Mouse (Mus musculus) frontal cortex, adult (tissue): ENCODE data around the gene Trpm3.

Experiments
- ATAC-seq: cut with Nextera tagmentation; 2 replicates; pipeline ENCODE4 v1.9.2; 2017; ENCODE audit warnings: mild to moderate bottlenecking, moderate library complexity, mixed read lengths; ENCODE audit not compliant: low TSS enrichment

Trpm3 gene

DNA sequence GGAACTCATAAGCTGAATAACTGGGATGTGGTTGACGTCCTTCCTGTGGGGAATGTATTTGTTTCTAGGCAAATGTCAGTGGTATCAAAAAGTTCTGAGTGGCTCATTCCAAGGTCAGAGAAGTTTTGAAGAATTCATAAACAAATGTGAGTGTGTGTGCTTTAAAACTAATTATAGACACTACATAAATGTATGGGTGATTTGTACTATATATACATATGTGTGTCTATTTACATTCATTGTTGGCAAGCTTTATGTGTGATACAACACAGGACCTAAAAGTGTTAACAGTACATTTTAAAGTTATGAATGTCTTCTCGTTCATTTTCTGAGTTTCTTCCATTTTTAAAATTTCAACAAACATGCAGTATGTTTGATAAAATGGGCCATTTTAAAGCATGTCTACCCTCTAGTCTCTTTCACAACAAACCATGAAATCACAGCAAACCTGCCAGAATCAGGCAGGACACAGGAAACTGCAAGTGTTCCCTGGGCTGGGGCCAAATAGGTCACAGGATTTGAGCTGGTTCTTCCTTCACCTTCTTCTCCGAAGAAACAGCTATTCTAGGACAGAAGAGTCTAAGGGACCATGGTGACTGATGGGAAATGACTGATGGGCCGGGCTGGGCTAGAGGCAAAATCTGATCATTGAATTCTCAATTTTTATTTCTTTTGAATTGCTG is 334.3 kb downstream of the Trpm3 start:
- no peak for ATAC-seq

DNA sequence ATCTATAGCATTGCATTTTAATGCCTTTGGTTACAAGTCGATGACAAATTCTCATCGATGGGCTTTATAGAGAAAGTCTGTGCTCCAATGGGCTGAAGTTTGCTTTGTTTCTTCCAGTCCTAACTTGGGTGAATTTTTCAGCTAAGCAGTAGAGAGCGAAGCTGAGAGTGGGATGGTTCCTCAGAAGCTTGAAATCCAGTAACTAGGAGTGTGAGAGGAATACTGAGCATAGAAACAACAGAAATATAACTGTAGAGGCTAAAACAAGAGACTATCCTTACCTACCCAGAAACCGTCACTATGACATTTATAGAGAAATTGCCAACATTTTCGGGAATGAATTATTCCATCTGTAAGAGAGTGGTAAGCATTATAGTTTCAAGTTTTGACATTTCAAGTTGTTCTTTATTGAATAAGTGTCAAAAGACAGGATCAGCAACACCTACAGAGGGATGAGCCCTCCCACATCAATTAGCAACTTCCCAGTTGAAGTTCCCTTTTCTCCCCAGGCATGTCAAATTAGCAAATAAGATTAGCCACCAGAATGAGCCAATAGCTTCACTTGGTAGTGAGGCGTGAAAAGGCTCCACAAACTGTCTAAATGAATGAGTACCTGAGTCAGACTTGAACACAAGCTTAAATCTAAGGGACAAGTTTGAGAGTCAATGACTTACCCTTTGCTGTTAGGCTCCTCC is 339.6 kb downstream of the Trpm3 start:
- ATAC-seq: peak; percentile 94

DNA sequence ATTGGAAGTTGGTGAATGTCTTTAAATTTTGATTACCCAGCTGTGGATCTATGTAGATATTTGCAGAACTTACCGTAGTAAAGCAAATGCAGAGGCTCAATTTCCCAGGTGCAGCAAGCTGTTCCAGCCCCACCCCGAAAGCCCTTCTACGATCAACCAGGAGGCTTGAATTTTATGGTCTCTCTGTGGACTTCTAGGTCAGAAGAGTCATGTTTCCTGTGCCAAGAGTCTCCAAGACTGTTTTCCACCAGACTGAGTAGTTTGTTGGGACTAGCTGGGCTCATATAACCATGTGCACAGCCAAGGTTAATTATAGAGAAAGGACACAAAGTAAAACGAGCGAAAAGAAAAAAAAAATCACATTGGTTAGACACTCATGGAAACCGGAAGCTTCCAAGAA is 364.6 kb downstream of the Trpm3 start:
- ATAC-seq: no peak

DNA sequence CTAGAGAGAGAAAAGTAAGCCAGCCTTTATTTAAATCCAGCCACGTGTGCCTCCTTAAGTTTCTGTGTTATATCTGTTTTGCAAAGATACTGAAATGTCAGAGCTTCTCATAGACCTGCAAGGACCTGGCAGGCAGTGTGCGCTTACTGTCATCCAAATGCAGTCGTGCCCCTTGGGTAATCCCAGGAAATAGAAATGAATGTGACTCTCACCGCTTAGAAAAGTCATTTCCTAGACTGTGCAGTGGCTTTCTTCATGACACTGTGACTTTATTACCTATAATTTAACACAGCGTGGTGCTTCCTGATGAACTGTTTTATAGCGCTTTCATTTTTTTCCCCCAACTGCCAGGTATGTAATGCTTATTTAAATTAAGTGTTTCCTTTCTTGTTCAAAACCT is 379.7 kb downstream of the Trpm3 start:
- no peak for ATAC-seq

DNA sequence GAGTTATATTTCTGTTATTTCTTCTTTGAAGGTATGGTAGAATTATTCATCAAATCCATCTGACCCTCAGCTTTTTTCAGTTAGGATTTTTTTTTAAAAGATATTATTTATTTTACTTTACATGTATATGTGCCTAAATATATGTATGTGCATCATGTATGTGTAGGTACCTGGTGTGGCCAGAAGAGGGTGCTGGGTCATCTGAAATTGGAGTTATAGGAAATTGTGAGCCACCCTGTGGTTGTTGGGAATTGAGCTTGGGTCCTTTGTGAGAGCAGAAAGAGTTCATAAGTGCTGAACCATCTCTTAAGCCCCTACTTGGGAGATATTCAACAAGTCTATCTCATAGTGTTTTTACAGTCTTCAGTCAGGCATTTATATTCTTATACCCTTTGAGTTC is 389.1 kb downstream of the Trpm3 start:
- ATAC-seq: no peak

DNA sequence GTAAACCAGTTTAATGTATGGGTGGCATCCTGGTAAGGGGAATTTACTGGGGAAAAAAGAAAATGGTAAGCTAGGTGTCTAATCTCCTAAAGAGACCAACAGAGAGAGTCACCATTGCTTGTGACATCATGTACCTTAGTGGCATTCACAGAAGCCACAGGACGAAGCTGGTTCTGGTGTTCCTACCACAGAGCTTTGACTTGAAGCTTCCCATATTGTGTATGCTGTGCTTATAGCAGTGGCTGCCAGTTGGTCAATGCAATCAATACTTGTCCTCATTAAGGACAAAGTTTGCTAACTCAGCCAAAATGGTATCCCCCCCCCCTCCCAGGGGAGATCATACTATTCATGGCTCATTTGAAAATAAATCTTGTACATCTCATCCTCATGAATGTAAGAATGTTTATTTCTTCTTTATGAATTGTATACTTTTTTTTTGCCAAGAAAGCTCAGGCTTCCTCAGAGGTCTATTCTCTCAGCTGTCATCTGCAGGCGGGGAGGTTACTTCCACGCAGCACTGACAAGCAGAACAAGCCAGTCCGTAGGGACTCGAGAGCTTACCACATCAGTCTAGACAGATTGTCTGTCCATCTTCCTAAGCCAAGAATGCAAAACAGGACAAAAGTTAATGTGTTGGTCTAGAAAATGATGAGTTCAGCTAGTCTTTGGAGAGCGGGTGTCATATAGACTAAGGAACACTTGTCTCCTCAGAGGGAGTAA is 404.3 kb downstream of the Trpm3 start:
- no peak for ATAC-seq

DNA sequence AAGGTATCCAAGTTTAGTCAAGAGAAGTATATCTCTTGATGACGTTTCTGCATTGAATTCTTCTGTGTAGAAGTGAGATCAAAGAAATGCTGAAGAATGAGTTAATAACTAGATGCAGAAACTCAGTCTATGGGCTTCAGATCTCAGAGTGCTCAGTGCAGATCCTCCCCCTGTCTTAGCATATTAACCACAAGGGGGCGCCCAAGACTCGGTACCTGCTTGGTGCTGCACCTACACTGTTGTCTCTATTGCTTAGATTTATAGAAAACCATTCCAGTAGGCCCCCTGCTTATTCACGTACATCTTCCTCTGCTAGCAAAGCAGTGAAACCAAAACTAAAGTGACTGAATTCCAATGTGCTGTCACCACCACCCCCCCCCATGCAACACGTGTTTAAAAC is 413.3 kb downstream of the Trpm3 start:
- peak; percentile 84 for ATAC-seq

DNA sequence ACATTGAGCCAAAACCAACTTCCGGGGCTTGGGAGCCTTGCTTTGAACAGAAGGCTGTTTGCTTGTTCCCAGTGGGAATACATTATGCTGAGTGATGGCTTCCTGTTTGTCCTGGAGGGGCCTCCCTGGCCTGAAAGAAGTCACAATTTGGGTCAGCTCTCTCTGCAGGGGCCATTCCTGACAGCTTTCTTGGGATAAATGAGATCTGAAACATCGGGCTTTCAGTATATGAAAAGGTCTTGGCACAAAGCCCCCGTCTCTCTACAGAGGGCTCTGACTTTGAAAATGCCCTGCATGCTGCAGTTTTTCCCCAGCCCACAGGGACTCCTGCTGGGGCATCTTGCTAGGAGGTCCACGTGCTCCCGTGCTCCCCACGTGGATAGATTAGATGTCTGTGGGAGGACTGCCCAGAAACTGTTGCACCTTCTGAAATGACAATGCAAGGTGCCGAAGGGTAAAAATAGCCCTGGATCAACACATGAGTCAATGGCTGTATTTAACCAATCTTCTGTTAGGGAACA is 415.6 kb downstream of the Trpm3 start:
- peak; percentile 66 for ATAC-seq

DNA sequence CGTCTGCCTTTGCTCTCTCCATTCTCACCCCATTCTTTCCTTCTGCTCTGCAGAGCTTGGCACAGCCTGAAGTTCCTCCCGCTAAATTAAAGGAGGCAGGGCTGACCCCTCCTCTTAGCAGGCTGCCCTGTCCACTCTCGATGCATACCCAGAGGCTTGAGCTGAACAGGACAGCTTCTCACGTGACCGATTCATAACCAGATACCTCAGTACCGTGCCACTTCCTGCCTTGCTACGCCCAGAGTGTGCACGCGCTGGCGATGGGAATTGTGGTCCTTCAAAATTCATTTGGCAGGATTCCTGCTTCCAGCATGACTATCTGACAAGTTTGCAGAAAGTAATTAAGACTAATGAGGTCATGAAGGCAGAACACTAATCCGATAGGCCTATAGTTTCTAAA is 433.6 kb downstream of the Trpm3 start:
- ATAC-seq: no peak

DNA sequence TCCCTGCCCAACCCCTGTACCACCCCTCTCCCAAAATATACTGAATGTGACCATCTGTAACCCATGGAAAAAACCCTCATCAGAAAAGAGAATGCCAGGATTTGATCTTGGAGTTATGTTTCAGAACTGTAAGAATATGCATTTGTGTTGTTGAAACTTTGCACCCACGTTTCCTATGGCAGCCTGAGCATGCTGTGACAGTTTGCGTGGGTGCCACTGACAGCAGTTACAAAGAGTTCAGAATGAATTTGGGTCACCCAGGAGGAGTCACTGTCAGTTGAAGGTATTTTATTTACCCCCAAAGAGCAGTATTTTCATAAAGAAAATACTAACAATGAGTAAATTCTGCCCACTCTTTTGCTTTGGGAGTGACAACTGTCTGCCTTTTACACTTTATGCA is 434.0 kb downstream of the Trpm3 start:
- peak; percentile 67 for ATAC-seq

DNA sequence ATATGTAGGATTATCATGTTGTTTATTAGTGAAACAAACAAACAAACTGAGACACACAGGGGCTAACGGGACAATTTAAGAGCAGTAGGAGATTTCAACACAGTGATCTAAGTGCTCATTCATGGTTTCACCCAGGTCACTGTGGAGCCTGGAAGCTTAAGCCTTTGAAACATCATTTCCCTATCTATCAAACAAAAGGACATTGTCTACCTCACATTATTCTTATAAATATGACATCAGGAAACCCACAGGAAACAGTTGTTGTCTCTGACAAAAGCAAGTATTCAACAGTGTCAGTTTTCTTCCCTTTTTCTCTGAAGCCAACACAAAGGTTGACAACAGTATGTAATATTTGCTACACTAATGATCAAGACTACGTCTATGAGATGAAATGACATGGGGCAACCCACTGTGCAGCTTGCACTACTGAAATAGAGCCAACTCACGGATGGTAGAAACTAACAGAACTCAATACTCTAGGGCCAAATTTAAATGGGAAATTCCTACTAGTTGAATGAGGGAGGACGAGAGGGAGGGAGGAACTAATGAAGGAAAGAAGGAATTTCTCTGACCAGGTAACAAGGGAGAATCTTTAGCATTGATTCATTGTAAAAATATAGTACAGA is 443.4 kb downstream of the Trpm3 start:
- ATAC-seq: no peak

DNA sequence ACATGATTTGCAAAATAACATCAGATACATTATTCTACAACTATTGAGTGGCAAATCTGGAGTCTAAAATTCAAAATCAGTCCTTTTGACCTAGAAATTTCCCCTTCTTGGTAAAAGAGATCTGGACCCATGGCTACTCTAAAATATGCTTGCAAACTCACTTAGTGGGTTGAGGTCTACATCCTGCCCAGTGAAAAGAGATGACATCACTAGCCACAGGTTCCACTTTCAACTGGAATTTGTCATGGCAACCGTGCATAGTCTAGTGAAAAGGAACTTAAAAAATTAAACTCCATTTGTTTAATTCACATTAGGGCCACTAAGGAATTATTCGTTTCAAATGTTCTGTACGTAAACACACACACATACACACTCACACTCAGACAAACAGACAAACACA is 455.6 kb downstream of the Trpm3 start:
- no peak for ATAC-seq

DNA sequence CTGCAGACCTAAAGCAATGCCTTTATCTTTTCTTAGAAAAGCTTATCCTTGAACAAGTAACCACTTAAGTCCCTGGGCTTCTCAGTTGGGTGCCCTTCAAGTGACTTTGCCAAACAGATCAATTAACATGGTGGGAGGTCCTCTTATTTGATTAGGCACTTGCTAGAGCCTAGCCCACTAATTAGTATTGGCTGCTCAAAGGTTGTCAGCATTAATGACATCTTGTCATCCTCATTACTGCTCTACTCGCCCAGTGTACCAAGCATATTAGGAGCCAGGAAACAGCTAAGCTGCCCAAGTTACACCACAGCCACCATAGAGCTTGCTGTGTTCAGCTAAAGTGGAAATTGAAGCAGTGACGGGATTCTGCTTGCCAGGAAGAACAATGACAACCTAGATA is 456.4 kb downstream of the Trpm3 start:
- ATAC-seq: 0 out of 2 replicates have a peak, but pooled peaks have one; percentile 18

DNA sequence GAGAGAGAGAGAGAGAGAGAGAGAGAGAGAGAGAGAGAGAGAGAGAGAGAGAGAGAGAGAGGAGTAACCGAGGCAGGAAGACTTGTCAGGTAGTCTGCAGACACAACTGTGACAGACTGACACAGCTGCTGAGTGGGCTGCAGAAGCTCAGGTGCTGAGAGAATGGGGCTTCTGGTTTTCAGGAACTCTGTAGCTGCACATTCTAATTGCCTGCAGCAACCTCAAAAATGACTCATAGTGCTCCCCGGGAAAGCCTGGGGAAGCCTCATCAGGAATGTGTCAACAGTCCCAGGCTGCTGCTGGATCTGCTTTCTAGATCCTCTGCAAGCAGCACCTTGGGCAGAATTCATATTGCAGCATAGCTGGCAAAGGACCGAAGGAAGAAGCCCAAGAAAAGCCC is 457.9 kb downstream of the Trpm3 start:
- ATAC-seq: peak; percentile 96

DNA sequence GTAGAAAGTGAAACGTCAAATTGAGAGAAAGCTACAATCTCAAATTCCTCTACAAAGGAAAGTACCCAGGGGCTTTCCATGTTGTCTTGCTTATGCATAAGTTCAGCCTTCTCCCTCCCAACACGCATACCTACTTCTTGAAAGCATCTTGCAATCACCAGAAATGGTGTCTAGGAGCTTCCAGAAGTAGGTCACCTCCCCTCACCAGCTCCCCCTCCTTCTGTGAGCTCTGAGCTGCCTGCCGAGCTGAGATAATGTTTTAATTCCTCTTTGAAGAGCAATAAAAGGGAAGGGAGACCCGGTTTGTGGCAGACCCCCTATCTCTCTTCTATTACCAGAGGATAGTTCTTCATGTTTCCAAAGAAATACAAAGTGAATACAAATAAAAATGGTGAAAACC is 465.5 kb downstream of the Trpm3 start:
- ATAC-seq: peak; percentile 97

DNA sequence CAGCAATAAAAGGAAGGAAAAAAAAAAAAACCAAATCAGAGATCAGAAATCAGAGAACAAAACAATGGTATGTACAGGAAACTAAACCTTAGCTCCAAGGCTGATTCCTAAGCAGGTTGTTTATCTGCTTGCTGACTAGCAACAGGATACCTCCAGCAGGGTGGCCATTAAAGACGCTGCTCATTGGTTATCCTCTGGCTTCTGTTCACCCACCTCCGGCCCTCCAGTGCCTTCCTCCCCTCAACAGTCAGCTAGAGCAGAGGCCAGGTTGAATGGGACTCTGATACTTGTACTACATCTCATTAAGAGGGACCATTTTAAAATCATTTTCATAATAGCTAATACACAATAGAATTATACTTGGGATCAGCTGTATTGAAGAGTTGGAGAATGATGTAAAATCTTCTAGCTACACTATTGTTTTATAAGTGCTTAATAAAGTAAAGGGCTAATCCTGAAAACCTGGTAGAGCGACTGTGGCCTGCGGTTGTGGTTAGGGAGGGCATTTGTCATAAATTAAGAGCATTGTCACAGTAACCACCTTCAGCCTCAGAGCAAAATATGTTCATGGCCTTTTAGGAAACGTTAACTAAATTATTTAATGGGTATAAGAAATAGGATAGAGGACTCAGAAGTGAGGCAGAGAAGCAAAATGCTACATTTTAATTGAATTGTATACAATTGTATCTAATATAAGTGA is 469.3 kb downstream of the Trpm3 start:
- no peak for ATAC-seq

DNA sequence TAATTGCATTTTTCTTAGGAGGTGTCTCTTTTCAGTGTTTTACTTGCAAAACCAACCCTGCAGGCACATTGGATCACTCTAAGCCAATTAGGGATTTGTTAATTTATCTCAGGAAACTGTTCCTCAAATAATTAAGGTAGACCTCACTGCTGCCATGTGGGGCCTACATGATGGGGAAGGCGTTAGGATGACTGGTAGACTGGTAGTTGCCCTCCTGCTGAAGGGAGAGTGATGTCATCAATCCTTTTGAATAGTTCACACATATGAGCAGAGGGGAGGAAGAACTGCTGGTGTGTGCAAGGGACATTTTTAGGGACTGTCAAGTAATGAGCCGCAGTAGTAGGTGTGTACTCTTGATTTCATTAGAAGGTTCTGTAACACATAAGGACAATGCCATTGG is 472.8 kb downstream of the Trpm3 start:
- no peak for ATAC-seq

DNA sequence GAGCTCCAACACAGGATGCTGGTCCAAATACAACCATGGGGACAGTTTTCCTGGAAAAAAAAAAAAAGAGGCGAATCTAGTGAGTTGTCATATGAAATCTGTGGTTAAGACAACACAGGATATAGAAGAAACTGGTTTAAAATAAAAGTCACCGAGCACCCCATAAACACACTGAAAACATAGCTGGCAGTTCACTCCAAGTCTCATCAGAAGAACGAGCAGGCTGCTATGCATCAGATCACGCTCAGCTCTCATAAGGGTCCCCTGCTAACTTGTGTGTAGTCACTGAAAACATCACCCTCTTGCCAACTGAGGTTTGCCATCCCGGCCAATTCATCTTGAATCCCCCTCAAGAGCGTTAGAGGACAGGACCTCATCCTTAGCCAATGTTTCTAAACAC is 476.5 kb downstream of the Trpm3 start:
- no peak for ATAC-seq

DNA sequence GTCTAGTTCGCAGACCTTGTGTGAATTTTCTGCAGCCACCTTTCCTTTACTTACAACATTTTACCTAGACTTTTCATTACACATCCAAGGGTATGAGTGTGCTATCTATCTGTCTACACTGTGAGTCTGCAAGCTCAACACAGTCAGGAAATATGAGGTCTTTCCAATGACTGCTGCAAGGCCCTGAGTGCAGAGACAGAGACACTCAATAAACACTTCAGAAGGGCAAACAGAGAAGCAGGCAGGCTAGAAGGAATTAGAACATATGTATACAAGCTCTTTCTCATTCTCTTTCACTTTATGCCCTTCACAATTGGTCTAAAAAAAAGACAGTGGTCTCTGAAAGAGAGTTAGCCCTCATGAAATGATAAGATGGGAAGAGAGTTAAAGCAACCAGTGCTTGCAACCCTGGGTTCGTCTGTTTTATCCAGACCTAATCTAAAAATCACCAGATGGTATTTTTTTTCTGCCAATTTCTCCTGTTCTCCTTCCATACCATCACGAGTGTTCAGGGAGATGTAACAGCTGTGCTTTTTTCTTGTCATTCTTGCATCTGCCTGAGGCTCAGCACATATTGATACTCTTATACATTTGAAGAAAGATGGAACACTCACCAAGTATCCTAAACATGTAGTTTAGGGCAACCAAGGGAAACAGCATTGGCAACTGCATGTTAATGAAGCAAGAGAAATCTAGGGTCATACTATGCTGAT is 486.1 kb downstream of the Trpm3 start:
- peak; percentile 65 for ATAC-seq

DNA sequence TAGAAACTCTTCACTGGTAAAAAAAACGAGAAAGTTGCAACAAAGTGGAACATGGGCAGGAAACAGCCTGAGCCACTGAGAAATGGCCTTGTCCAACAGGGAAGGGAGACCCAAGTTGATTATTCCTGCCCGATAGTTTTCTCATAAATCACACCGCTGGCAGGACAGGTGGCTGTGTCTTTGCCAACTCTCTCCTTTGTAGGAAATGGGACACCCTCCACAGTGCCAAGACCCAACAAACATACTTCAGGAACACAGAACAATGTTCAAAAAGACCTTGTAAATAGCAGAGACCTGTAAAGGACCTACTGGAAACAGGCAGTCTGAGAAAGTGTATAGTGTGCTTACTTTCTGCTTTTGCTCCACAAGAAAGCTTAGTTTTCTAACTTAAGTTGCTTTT is 490.0 kb downstream of the Trpm3 start:
- ATAC-seq: no peak

DNA sequence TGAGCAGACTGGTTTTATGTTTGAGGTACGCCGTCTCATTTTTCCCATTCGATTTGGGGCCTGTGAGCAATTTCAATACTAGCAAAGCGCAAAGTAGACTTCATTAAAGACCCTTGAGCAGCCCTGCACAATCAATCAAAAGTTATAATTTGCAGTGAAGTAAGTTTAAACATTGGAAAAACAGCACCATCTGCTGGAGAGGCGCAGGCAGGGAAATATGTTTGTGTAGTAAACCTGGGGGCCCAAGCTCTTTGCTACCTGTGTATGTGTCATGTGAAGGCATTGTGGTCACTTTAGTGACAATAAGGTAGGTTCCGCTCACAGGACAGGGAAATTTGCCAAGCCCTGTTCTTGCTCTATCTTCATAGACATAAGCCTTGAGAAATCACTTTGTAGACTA is 492.5 kb downstream of the Trpm3 start:
- ATAC-seq: 0 out of 2 replicates have a peak, but pooled peaks have one; percentile 62
